Mouse (Mus musculus): ENCODE data around the gene Tbc1d1. TPM values are rescaled to one million over a fixed set of nuclear protein-coding genes. Genes with fewer than 3 reads are reported as not detected.

The Tbc1d1 gene
- total RNA-seq, 2 experiments from 2014 or later, result 22.3 to 26.1 TPM

DNA sequence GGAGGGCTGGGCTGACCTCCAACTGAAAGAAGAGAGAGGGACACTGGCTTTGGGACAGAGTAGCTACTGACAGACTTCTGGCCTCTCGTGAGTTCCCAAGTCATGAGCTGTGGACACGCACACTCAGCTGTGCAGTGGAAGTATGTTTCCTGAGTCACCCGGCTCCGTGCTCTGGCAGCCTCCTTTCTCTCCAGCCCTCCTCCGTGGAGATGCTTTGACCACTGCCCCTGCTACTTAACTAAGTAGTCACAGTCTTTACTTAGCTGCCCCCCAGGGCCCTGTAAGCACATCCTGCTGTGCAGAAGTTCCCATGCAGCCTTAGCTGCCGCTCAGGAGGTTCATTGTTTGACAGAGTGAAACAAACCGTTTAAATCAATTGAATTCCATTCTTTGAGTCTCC is 113.6 kb downstream of the Tbc1d1 start:
- DNase-seq (ENCODE audit: low spot score in 2 of 2), result no peak

DNA sequence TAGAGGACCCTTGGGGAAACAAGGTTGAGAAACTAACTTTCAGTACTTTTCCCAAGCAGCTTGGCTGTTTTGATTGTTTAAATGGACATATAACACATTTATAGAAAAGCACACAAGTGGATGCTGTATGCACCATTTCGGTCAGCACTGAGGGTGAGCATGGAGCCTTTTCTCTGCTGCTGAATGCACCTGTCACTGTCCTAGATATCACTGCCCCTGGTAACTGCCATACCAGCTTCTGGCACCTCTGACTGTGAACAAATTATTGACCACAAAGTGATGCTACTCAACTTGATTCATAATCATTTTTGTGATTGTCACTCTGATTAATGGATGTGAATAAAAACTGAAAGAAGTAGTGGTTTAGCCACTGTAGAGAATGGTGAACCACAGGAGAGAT is 117.4 kb downstream of the Tbc1d1 start:
- DNase-seq (ENCODE audit: low spot score in 2 of 2), result no peak

DNA sequence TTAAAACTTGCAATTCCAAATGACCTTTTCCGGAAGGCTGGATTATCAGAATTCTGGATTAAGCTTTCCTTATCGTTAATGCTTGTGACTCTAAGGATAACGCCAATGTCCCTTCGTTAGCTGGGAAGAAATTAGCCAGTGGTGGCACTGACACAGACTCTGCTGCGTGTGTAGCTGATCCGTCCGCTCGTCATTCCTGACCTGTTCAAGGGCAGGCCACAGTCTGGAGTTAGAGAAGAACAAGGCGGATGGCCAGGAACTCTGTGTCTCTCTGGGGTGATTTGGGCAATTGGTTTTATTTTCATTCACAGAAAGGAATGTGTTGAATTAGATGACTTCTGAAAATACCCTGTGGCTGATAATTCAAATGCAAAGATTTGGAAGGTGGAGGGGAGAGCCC is 118.2 kb downstream of the Tbc1d1 start:
- no peak for DNase-seq (ENCODE audit: low spot score in 2 of 2)

DNA sequence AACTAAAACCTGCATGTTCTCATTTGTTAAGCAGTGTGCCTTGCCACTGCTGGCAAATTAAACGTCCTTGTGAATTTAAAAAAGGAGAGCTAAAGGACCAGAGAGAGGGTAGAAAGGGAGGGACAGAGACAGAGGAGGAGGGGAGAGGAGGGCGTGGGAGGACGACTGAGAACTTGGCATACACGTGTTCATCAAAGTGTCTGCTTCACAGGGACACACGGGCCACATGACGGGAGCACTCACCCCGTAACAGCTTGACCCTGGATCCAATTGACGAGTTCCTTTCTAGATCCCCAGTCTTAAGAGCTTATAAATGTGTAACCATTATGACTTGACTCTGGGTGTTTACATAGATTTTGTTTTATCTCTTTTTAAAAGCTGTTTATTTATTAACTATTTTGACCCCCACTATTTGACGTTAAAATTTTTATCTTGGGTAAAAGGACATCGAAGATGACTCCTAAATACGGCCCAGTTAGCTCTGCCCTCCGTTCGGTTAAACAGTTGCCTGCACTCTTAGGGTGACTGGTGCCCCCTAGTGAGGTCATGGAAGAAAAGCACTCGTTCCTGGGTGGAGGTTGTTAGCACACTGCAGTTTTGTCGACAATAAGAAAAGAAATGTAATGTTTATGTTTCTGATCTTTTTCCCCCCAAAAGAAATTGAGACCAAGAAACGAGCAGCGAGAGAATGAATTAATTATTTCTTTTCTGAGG is 118.8 kb downstream of the Tbc1d1 start:
- DNase-seq (ENCODE audit: low spot score in 2 of 2), result peak; percentile 42 to 62

DNA sequence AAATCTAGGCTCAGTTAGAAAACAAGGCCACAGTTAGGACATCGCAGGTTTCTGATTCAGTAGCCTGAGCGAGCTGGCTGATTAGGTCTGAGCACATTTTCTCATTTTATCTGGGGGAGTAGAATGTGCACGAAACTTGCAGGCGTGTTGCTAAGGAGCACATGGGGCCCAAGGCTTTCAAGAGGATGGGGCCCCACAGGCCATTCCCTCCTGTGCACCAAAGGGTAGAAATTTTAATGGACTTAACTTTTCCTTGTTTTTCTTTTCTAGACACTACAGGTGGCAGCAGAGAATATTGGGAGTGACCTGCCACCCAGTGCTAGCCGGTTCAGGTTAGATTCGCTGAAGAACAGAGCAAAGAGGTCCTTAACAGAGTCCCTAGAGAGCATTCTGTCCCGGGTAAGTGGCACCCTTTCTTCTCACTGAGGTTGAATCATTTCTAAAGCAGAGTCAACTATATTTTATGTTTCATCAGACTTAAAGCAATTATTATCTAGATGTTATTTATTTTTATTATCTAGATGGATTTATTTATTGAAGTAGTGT is 121.6 kb downstream of the Tbc1d1 start:
- DNase-seq (ENCODE audit: low spot score in 2 of 2), result no peak

DNA sequence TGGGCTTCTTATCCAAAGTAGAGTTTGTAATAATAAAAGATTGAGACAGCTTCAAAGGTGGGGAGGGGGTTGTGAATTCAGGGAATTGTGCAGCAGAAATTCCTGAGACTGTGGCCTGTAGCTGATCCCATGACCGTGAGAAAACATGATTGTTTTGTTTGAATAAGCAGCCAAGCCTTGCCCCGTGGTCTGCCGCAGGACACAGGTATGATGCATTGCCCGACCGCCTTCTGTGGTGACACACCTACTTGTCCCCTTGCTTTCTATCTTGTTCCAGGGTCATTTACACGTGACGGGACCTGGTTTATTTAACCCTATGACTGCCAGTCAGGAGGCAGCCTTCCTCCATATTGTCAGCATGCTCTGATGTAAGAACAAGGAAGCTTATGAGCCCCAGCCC is 123.6 kb downstream of the Tbc1d1 start:
- no peak for DNase-seq (ENCODE audit: low spot score in 2 of 2)

DNA sequence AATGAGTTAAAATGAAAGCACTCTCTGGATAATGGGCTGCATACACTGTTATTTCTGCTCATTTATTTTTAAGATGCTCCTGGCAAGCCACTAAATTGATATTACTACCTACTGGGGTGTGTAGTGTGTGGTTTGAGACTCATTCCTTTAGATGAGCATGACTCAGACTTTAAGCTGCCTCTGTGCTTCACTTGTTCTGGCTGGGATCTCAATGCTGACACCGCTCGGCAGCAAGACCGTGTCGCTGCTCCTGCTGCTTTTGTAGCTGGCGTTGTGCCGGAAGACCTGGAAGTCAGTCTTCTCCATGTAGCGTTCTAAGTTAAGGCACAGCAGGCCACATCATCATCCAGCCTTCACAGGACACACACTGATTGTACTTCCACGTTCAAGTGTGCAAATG is 124.1 kb downstream of the Tbc1d1 start:
- peak in 1 of 2 experiments; percentile 33 for DNase-seq (ENCODE audit: low spot score in 2 of 2)

DNA sequence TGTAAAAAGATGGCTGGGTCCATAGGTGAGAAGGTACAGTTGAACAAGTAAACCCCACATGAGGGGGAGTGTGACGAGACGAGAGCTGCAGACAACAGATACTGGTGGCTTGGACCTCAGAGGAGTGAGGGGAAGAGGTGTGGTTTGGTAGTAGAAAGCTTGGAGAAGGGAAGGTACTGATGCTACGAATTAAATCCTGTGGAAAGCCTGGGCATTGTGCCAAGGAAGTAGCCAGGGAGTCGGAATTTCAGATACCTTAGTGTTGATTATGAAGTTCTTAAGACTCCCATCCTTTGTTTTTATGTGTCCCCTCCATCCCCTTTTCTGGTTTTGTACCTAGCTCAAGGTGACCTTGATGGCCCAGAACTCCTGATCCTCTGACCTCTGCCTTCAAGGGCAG is 124.5 kb downstream of the Tbc1d1 start:
- no peak for DNase-seq (ENCODE audit: low spot score in 2 of 2)

DNA sequence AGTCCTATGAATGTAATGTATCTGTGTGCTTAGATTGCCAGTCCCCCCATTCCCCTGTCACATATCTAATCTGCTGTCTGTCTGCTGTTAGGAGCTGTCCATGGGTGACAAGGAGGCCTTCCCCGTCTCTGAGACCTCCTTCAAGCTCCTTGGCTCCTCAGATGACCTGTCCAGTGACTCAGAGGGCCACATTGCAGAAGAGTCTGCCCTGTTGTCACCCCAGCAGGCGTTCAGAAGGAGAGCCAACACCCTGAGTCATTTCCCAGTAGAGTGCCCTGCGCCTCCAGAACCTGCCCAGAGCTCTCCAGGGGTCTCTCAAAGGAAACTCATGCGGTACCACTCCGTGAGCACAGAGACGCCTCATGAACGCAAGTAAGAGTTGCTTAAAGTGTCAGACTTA is 125.6 kb downstream of the Tbc1d1 start:
- no peak for DNase-seq (ENCODE audit: low spot score in 2 of 2)

DNA sequence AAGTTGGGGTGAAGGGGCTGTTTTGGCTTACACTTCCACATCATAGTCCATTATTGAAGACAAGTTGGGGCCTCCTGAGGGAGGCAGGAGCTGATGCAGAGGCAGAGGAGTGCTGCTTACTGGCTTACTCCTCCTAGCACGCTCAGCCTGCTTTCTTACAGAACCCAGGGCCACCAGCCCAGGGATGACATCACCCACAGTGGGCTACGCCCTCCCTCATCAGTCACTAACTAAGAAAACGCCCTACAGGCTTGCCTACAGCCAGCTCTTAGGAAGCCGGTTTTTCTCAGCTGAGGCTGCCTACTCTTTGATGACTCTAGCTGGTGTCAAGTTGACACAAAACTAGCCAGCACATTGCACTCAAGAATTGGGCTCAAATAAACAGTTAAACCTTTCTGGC is 126.5 kb downstream of the Tbc1d1 start:
- no peak for DNase-seq (ENCODE audit: low spot score in 2 of 2)

DNA sequence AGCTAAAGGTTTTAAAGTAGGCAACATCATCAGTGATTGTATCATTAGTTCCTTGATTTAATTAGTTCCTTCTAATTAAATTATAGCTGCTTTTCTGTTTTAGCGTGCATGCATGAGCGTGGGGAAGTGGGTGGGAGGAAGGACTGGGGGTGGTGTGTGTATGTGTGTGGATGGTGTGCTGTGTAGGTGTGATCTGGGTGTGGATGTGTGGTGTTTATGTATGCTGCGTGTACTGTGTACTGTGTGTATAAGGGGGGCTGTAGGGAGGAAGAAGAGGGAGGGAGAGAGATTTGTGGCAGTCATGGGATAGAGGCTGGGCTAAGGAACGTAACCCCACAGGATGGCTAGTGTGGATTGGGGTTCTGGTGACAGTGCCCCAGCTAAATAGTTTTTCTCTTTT is 129.2 kb downstream of the Tbc1d1 start:
- DNase-seq (ENCODE audit: low spot score in 2 of 2), result no peak

DNA sequence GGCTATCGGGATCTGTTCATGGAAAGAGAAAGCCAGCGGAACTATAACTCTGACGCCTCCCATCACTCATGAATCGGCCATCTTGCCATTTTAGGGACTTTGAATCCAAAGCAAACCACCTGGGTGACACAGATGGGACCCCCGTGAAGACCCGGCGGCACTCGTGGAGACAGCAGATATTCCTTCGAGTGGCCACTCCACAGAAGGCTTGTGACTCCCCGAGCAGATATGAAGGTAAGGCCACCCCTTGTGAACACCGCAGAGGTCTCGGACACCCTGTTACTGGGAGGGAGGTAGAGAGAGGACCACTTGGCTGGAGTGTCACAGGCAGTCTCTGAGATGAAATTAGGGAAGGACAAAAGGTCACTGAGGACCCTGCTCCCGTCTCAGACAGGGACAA is 129.7 kb downstream of the Tbc1d1 start:
- DNase-seq (ENCODE audit: low spot score in 2 of 2), result no peak

DNA sequence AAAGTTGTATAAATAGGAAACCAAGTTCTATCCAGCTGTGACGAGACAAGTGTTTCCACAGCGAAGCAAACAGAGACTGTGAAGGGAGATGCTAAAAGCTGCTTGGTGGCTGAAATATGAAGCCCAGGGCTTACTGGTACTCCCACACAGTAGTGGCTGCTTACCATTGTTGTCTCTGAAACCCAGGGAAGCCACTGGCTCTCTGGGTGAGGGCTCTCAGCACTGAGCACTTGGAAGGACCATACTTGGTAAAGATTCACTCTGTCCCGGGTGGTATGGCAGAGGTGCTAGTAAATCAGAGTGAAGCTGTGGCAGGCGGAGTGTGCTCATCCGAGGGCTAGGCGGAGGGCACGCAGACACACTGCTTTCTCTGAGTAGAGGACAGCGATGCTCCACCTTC is 131.2 kb downstream of the Tbc1d1 start:
- DNase-seq (ENCODE audit: low spot score in 2 of 2), result no peak

DNA sequence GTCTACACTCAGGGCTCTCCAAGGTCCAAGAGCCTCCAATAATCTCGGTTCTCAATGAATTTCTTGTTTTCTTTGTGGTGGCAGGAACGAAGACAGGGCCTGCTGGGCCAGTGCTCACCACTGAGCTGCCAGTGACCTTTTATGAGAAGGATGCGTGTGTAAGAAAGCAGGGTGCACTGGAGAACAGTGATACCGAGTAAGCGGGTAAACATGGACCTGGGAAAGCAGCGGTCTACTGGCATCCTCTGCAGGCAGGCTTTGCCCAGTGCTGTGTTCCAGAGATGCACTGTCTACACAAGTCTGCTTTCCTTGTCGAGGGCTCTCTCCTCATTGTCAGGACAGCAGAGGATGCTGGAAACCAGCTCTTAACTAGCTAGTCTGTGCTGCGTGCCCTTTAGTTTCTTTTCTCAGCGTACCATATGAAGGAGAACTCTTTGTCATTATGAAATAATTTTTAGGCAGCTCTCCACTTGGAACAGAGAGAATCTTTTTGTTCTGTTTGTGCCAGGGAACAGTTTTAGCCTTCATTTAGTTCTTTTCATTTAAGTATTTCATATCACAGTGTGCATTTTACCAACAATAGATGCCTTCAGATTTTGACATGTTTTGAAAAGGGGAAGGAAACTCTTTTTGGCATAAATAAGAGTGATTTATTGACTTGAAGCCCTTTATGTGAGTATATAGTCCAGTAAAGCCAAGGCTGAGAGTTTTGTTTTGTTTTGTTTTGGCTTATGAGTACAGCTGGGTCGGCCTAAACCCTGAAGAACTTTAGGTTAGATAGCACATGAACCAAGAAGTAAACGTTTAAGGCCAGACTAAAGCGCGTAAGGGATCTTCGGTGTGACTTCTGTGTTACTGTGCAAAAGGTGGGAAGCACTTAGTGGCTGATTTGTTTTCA is 132.2 kb downstream of the Tbc1d1 start:
- DNase-seq (ENCODE audit: low spot score in 2 of 2), result no peak

DNA sequence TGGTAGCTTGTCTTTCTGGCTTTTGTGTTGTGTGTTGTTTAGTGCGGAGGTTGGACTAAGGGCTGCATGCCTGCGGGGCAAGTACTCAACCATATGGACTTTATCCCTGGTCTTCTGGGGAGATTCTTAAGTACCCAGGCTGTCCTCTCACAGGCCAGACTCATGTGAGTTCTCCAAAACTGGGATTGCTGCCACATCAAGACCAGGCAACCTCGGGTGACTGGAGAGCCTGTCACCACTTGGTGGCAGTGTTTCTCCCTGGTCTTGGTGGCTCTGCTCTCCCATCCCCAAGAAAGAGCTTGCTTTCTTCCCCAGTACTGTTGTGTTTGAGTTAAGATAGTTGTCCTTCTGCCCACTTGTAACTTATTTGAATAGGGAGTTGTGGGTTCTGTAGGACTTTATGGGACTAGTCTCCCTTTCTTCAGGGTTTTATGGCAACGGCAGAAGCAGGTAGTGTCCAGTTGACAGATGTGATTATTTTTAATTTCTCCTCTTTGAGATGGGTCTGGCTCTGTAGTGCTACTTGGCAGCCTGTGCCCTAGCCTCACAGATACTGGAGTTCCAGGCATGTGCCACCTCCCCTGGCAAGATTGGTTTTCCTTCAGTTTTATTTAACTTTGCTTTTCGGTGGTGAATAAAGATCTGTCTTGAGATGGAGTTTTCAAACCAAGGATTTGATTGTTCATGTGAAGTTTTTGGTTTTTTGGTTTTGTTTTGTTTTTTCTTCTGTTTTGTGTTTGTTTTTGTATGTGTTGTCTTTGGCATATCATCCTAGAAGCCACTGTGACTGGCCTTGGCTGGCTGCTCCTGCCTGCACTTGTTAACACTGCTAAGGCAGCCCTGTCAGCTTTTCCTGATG is 133.3 kb downstream of the Tbc1d1 start:
- DNase-seq (ENCODE audit: low spot score in 2 of 2), result peak; percentile 76 to 81

DNA sequence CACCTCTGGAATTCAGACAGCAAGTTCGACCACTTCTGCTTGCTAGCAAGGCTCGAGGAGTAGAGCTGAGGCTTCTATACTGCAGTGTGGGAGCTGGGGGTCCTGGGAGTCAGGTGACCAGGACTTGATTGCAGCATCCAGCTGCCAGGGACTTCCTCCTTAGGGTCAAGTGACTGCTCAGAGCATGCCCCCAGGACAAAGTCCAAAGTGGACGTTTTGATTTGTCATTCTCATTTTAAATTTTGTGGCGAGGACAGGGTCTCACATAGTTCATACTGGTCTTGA is 133.9 kb downstream of the Tbc1d1 start:
- no peak for DNase-seq (ENCODE audit: low spot score in 2 of 2)

DNA sequence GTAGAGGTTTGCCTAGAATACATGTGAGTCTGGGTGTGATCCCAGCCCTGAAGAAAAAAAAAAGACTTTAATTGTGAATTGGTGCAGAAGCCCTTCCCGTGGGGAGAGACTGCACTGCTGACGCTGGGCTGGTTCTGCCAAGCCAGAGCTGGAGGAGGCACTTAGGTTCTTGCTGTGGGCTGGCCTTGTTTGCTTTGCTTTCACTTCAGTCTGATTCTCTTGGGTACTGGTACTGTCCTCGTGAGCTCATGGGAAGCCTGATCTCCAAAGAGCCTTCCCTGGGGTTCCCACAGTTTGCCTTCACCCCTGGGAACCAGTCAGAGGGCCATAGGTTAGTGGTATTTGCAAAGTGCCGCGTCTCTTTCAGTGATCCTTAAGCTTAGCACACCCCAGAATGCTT is 135.6 kb downstream of the Tbc1d1 start:
- no peak for DNase-seq (ENCODE audit: low spot score in 2 of 2)

DNA sequence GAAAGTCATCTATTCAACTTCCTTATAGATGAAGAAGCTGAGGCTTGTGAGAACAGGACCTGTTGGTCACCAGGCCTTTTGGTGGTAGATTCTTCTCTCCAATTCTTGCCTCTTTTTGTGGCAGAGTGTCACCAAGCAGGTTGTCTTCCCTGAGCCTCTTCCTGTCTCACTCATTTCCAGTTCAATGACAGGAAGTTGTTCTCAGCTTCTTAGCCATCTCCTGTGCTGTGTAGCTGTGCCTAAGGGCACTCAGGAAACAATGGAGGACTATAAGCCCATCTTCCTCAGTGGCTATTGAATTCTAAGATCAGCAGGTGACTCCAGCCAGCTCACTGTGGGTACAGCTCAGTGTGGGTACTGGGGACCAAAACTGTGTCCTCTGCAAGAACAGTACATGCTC is 139.5 kb downstream of the Tbc1d1 start:
- DNase-seq (ENCODE audit: low spot score in 2 of 2), result no peak

DNA sequence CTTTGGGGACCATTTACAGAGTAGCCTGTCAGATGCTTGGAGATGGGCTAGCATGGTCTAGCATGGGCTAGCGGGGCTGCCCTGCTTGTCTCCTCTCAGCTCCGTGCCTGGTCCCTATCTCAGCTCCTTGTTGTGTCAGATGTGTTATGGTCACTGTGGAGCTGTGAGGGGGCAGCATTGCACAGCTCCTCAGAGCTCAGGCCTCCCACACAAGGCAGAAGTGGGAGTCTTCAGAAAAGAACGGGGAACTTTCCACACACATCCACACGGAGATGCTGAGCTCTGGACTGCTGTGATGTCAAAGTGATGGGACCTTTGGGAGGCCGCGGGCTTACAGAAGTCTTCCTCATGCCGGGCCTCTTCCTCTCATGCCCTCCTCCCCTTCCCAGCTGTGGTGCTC is 140.2 kb downstream of the Tbc1d1 start:
- DNase-seq (ENCODE audit: low spot score in 2 of 2), result no peak

DNA sequence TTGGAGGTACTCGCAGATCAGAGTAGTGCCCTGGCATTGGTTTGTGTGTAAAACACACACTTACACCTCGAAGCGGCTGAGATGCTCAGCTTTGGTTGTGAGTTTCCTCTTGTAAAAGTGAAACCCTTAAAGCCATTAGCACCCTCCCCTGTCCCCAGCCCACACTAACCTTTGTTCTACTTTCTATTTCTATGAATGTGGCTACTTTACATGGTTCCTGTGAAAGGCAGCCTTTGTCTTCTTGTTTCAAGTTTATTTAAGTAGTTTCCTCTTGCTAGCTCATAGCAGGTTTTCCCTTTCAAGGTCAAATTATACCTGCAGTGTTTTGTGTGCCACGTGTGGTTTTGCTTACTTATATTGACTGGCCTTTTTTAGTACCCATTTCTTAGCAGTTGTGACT is 141.0 kb downstream of the Tbc1d1 start:
- no peak for DNase-seq (ENCODE audit: low spot score in 2 of 2)

DNA sequence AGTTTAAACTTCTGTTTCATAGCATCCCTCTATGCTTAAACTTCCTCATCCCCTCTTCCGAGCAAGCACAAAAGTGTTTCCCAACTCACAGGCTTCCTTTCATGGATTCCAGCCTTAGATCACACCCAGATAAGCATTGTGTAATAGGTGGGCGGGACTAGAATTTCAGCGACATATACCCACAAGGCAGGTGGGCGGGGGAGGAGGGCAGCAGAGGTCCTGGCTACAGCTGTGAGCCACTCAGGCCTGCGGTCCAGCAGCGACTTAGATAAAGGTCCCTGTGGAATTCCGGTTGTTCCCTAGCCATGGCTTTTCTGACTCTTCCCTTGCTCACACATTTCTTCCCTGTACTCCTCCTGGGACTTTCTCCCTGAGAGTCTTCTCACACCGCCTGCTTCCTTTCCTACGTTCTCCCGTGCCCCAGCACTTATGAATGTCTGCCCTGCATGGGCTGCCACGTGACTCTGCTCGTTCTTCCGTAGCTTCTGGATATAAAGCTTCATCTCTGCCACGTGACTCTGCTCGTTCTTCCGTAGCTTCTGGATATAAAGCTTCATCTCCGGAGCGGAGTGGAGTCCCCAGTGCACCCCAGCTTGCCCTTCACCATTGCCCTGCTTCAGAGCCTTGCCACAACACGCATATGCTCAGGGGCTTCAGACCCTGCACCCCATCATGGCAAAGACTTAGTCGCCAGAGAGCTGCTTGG is 142.4 kb downstream of the Tbc1d1 start:
- DNase-seq (ENCODE audit: low spot score in 2 of 2), result no peak

Data from left cerebral cortex, adult 18-20 months (tissue).